Mouse (Mus musculus): Measurements from ENCODE around the gene Cfap54. TPM values are rescaled to one million over a fixed set of nuclear protein-coding genes. Genes with fewer than 3 reads are reported as not detected.

The Cfap54 gene
- total RNA-seq, 1 experiment: 0.31 TPM

GRCm38 (mm10) chr10:92998536-92998935 lies 82.9 kb downstream of the Cfap54 start:
- Histone ChIP-seq H3K4me3 (ENCODE audit: insufficient read depth in 1 of 2, low read depth in 1 of 2, low read length in 2 of 2, poor library complexity in 1 of 2, severe bottlenecking in 1 of 2) (no peak overlapping the region), H3K4me1 (ENCODE audit: control insufficient read depth in 2 of 2, insufficient read depth in 2 of 2, low read length in 2 of 2, poor library complexity in 1 of 2) (no peaks in the 10 kb centered on the region), H3K9me3 (ENCODE audit: control insufficient read depth, insufficient read depth, low read depth, low read length) (no peaks in the 10 kb centered on the region), H3K36me3 (ENCODE audit: control insufficient read depth, insufficient read depth, low read length, poor library complexity, severe bottlenecking) (no peaks in the 10 kb centered on the region), H3K27ac (ENCODE audit: insufficient read depth, low read depth, low read length, poor library complexity, severe bottlenecking) (no peak overlapping the region), H3K9ac (ENCODE audit: insufficient read depth, low read depth, low read length, poor library complexity, severe bottlenecking) (no peak overlapping the region)
- in situ Hi-C loops (cut with MboI; ENCODE audit: low sequenced_read_pairs in 2 of 2, unreplicated experiment in 2 of 2): no loop called here
- DNase-seq (ENCODE audit: low read depth, low spot score): no peak
- no peak for TF ChIP-seq ZC3H11A (IDR thresholded peaks at IDR 0.05; ENCODE audit: borderline replicate concordance, low read depth, low read length)
- no peak for TF ChIP-seq CHD2 (IDR thresholded peaks at IDR 0.05; ENCODE audit: low read depth, low read length)
- no peak for TF ChIP-seq MAFK (IDR thresholded peaks at IDR 0.05; ENCODE audit: insufficient read depth, low read depth, low read length)
- no peak for TF ChIP-seq HCFC1 (IDR thresholded peaks at IDR 0.05; ENCODE audit: borderline replicate concordance, insufficient read depth, low read length)
- no peak for TF ChIP-seq ZNF384 (IDR thresholded peaks at IDR 0.05; ENCODE audit: low read depth, low read length)

- DNase-seq (ENCODE audit: low read depth, low spot score): no peak
- Histone ChIP-seq H3K27ac (ENCODE audit: insufficient read depth, low read depth, low read length, poor library complexity, severe bottlenecking) (no peak overlapping the region), H3K9me3 (ENCODE audit: control insufficient read depth, insufficient read depth, low read depth, low read length) (no peaks in the 10 kb centered on the region), H3K4me3 (ENCODE audit: insufficient read depth in 1 of 2, low read depth in 1 of 2, low read length in 2 of 2, poor library complexity in 1 of 2, severe bottlenecking in 1 of 2) (no peak overlapping the region), H3K36me3 (ENCODE audit: control insufficient read depth, insufficient read depth, low read length, poor library complexity, severe bottlenecking) (no peaks in the 10 kb centered on the region), H3K4me1 (ENCODE audit: control insufficient read depth in 2 of 2, insufficient read depth in 2 of 2, low read length in 2 of 2, poor library complexity in 1 of 2) (no peaks in the 10 kb centered on the region), H3K9ac (ENCODE audit: insufficient read depth, low read depth, low read length, poor library complexity, severe bottlenecking) (no peak overlapping the region)
- TF ChIP-seq MAFK (IDR thresholded peaks at IDR 0.05; ENCODE audit: insufficient read depth, low read depth, low read length): no peak
- in situ Hi-C loops (cut with MboI; ENCODE audit: low sequenced_read_pairs in 2 of 2, unreplicated experiment in 2 of 2): no loop called here
Observed at GRCm38 (mm10) chr10:92995186-92995585, 86.2 kb downstream of the Cfap54 start.

- in situ Hi-C loops (cut with MboI; ENCODE audit: low sequenced_read_pairs in 2 of 2, unreplicated experiment in 2 of 2): no loop called here
- no peak for DNase-seq (ENCODE audit: low read depth, low spot score)
- TF ChIP-seq MAFK (IDR thresholded peaks at IDR 0.05; ENCODE audit: insufficient read depth, low read depth, low read length): no peak
- TF ChIP-seq CHD2 (IDR thresholded peaks at IDR 0.05; ENCODE audit: low read depth, low read length): no peak
- no peak for TF ChIP-seq ZNF384 (IDR thresholded peaks at IDR 0.05; ENCODE audit: low read depth, low read length)
- no peak for TF ChIP-seq ZC3H11A (IDR thresholded peaks at IDR 0.05; ENCODE audit: borderline replicate concordance, low read depth, low read length)
- no peak for TF ChIP-seq HCFC1 (IDR thresholded peaks at IDR 0.05; ENCODE audit: borderline replicate concordance, insufficient read depth, low read length)
Observed at GRCm38 (mm10) chr10:92994340-92994739, 87.1 kb downstream of the Cfap54 start.

GRCm38 (mm10) chr10:92992526-92992925 lies 88.9 kb downstream of the Cfap54 start:
- DNase-seq (ENCODE audit: low read depth, low spot score): no peak
- Histone ChIP-seq H3K4me1 (ENCODE audit: control insufficient read depth in 2 of 2, insufficient read depth in 2 of 2, low read length in 2 of 2, poor library complexity in 1 of 2) (no peaks in the 10 kb centered on the region), H3K9ac (ENCODE audit: insufficient read depth, low read depth, low read length, poor library complexity, severe bottlenecking) (no peak overlapping the region), H3K9me3 (ENCODE audit: control insufficient read depth, insufficient read depth, low read depth, low read length) (no peaks in the 10 kb centered on the region), H3K4me3 (ENCODE audit: insufficient read depth in 1 of 2, low read depth in 1 of 2, low read length in 2 of 2, poor library complexity in 1 of 2, severe bottlenecking in 1 of 2) (no peak overlapping the region), H3K27ac (ENCODE audit: insufficient read depth, low read depth, low read length, poor library complexity, severe bottlenecking) (no peak overlapping the region), H3K36me3 (ENCODE audit: control insufficient read depth, insufficient read depth, low read length, poor library complexity, severe bottlenecking) (no peaks in the 10 kb centered on the region)
- in situ Hi-C loops (cut with MboI; ENCODE audit: low sequenced_read_pairs in 2 of 2, unreplicated experiment in 2 of 2): no loop called here
- TF ChIP-seq ZNF384 (IDR thresholded peaks at IDR 0.05; ENCODE audit: low read depth, low read length): no peak
- TF ChIP-seq CHD2 (IDR thresholded peaks at IDR 0.05; ENCODE audit: low read depth, low read length): no peak

More at GRCm38 (mm10) chr10:92994340-92994739, 87.1 kb downstream of the Cfap54 start:
- no peak overlapping the region for H3K9ac ChIP-seq (ENCODE audit: insufficient read depth, low read depth, low read length, poor library complexity, severe bottlenecking)
- H3K27ac ChIP-seq (ENCODE audit: insufficient read depth, low read depth, low read length, poor library complexity, severe bottlenecking): no peak overlapping the region
- H3K4me3 ChIP-seq (ENCODE audit: insufficient read depth in 1 of 2, low read depth in 1 of 2, low read length in 2 of 2, poor library complexity in 1 of 2, severe bottlenecking in 1 of 2): no peak overlapping the region
- no peaks in the 10 kb centered on the region for H3K4me1 ChIP-seq (ENCODE audit: control insufficient read depth in 2 of 2, insufficient read depth in 2 of 2, low read length in 2 of 2, poor library complexity in 1 of 2)
- no peaks in the 10 kb centered on the region for H3K9me3 ChIP-seq (ENCODE audit: control insufficient read depth, insufficient read depth, low read depth, low read length)
- H3K36me3 ChIP-seq (ENCODE audit: control insufficient read depth, insufficient read depth, low read length, poor library complexity, severe bottlenecking): no peaks in the 10 kb centered on the region

- no peak overlapping the region for H3K4me3 ChIP-seq (ENCODE audit: insufficient read depth in 1 of 2, low read depth in 1 of 2, low read length in 2 of 2, poor library complexity in 1 of 2, severe bottlenecking in 1 of 2)
- H3K9me3 ChIP-seq (ENCODE audit: control insufficient read depth, insufficient read depth, low read depth, low read length): no peaks in the 10 kb centered on the region
- in situ Hi-C loops (cut with MboI; ENCODE audit: low sequenced_read_pairs in 2 of 2, unreplicated experiment in 2 of 2): no loop called here
- no peaks in the 10 kb centered on the region for H3K36me3 ChIP-seq (ENCODE audit: control insufficient read depth, insufficient read depth, low read length, poor library complexity, severe bottlenecking)
- H3K9ac ChIP-seq (ENCODE audit: insufficient read depth, low read depth, low read length, poor library complexity, severe bottlenecking): no peak overlapping the region
- DNase-seq (ENCODE audit: low read depth, low spot score): no peak
- TF ChIP-seq CHD2 (IDR thresholded peaks at IDR 0.05; ENCODE audit: low read depth, low read length) (no peak), ZNF384 (IDR thresholded peaks at IDR 0.05; ENCODE audit: low read depth, low read length) (no peak), MAFK (IDR thresholded peaks at IDR 0.05; ENCODE audit: insufficient read depth, low read depth, low read length) (no peak), ZC3H11A (IDR thresholded peaks at IDR 0.05; ENCODE audit: borderline replicate concordance, low read depth, low read length) (no peak)
- no peak overlapping the region for H3K27ac ChIP-seq (ENCODE audit: insufficient read depth, low read depth, low read length, poor library complexity, severe bottlenecking)
- no peaks in the 10 kb centered on the region for H3K4me1 ChIP-seq (ENCODE audit: control insufficient read depth in 2 of 2, insufficient read depth in 2 of 2, low read length in 2 of 2, poor library complexity in 1 of 2)
Observed at GRCm38 (mm10) chr10:92990576-92990975, 90.8 kb downstream of the Cfap54 start.
